Mouse (Mus musculus): ENCODE measurements around the gene Tmem50b. TPM values are rescaled to one million over a fixed set of nuclear protein-coding genes. Genes with fewer than 3 reads are reported as not detected.

The Tmem50b gene
- polyA plus RNA-seq (2014; fragmentation: Illumina TruSeq; extraction: RNeasy Lipid Tissue Mini Kit (QIAGEN cat#74804); ENCODE audit: low read depth, low replicate concordance): 69.7 TPM

GRCm38 (mm10) chr16:91597672-91598010, at the start of gene Tmem50b:
TSS of gene Tmem50b (minus strand) at chr16:91597800.

GRCm38 (mm10) chr16:91646681-91647419, 49.2 kb upstream of the Tmem50b start, which contains the start of gene Gart:
TSS of gene Gart (minus strand) at chr16:91646952.

GRCm38 (mm10) chr16:91618511-91619501, 21.2 kb upstream of the Tmem50b start, which contains the start of gene Dnajc28:
TSS of gene Dnajc28 (minus strand) at chr16:91619026.

GRCm38 (mm10) chr16:91546836-91547741, 50.5 kb downstream of the Tmem50b start, which contains the start of gene Ifngr2:
TSS of gene Ifngr2 (plus strand) at chr16:91547072.

Other genes with a start within 250 kb of the Tmem50b start
- 60.9 TPM for gene Ifnar2, start 225.0 kb downstream of the Tmem50b start, polyA plus RNA-seq (2014; fragmentation: Illumina TruSeq; extraction: RNeasy Lipid Tissue Mini Kit (QIAGEN cat#74804); ENCODE audit: low read depth, low replicate concordance)
- gene Gm21970, start 206.1 kb downstream of the Tmem50b start, polyA plus RNA-seq (2014; fragmentation: Illumina TruSeq; extraction: RNeasy Lipid Tissue Mini Kit (QIAGEN cat#74804); ENCODE audit: low read depth, low replicate concordance): not detected
- 54.5 TPM for gene Il10rb, start 191.6 kb downstream of the Tmem50b start, polyA plus RNA-seq (2014; fragmentation: Illumina TruSeq; extraction: RNeasy Lipid Tissue Mini Kit (QIAGEN cat#74804); ENCODE audit: low read depth, low replicate concordance)
- gene Ifnar1, start 112.6 kb downstream of the Tmem50b start, polyA plus RNA-seq (2014; fragmentation: Illumina TruSeq; extraction: RNeasy Lipid Tissue Mini Kit (QIAGEN cat#74804); ENCODE audit: low read depth, low replicate concordance): 29.5 TPM
- gene Ifngr2, start 50.7 kb downstream of the Tmem50b start, polyA plus RNA-seq (2014; fragmentation: Illumina TruSeq; extraction: RNeasy Lipid Tissue Mini Kit (QIAGEN cat#74804); ENCODE audit: low read depth, low replicate concordance): 67.0 TPM
- 4.9 TPM for gene Dnajc28, start 21.2 kb upstream of the Tmem50b start, polyA plus RNA-seq (2014; fragmentation: Illumina TruSeq; extraction: RNeasy Lipid Tissue Mini Kit (QIAGEN cat#74804); ENCODE audit: low read depth, low replicate concordance)
- 38.5 TPM for gene Gart, start 49.2 kb upstream of the Tmem50b start, polyA plus RNA-seq (2014; fragmentation: Illumina TruSeq; extraction: RNeasy Lipid Tissue Mini Kit (QIAGEN cat#74804); ENCODE audit: low read depth, low replicate concordance)
- 171 TPM for gene Son, start 49.7 kb upstream of the Tmem50b start, polyA plus RNA-seq (2014; fragmentation: Illumina TruSeq; extraction: RNeasy Lipid Tissue Mini Kit (QIAGEN cat#74804); ENCODE audit: low read depth, low replicate concordance)
- gene Donson, start 91.0 kb upstream of the Tmem50b start, polyA plus RNA-seq (2014; fragmentation: Illumina TruSeq; extraction: RNeasy Lipid Tissue Mini Kit (QIAGEN cat#74804); ENCODE audit: low read depth, low replicate concordance): 5.6 TPM
- gene Cryzl1, start 131.2 kb upstream of the Tmem50b start, polyA plus RNA-seq (2014; fragmentation: Illumina TruSeq; extraction: RNeasy Lipid Tissue Mini Kit (QIAGEN cat#74804); ENCODE audit: low read depth, low replicate concordance): 38.2 TPM
- 29.3 TPM for gene Itsn1, start 131.5 kb upstream of the Tmem50b start, polyA plus RNA-seq (2014; fragmentation: Illumina TruSeq; extraction: RNeasy Lipid Tissue Mini Kit (QIAGEN cat#74804); ENCODE audit: low read depth, low replicate concordance)

Measured in adipose tissue, adult 10 weeks (tissue).